Mouse (Mus musculus) kidney, embryonic 16.5 days (tissue): ENCODE results near the gene Foxa1. TPM values are rescaled to one million over a fixed set of nuclear protein-coding genes. Genes with fewer than 3 reads are reported as not detected.

Experiments used
- ATAC-seq: fragments of 200-750 bp; cut with Nextera tagmentation; 2 replicates; pipeline ENCODE4 v1.8.0; 2017; ENCODE audit warnings: moderate TSS enrichment; ENCODE audit not compliant: low FRiP score, low TSS enrichment
- H3K27ac ChIP-seq: fragments of 300-500 bp; sonication (generic); 2 replicates; pipeline ENCODE4 v1.5.1; 2014; ENCODE audit warnings: low read length
- H3K27me3 ChIP-seq: fragments of 300-500 bp; sonication (generic); 2 replicates; pipeline ENCODE4 v1.6.1; 2014; ENCODE audit warnings: low read length, control low read depth, mixed read lengths; ENCODE audit not compliant: insufficient read depth
- H3K36me3 ChIP-seq: fragments of 300-500 bp; sonication (generic); 2 replicates; pipeline ENCODE4 v1.6.1; 2014; ENCODE audit warnings: low read length, control low read depth, mixed read lengths; ENCODE audit not compliant: insufficient read depth
- H3K4me1 ChIP-seq: fragments of 300-500 bp; sonication (generic); 2 replicates; pipeline ENCODE4 v1.6.1; 2014; ENCODE audit warnings: low read length, control low read depth, mixed read lengths; ENCODE audit not compliant: insufficient read depth
- H3K4me2 ChIP-seq: fragments of 300-500 bp; sonication (generic); replicated peaks from 2 replicates; pipeline ENCODE4 v1.6.1; 2014; ENCODE audit warnings: low read depth, low read length
- H3K4me3 ChIP-seq: fragments of 300-500 bp; sonication (generic); 2 replicates; pipeline ENCODE4 v1.5.1; 2014; ENCODE audit warnings: mild to moderate bottlenecking, low read length
- H3K9ac ChIP-seq: fragments of 300-500 bp; sonication (generic); replicated peaks from 2 replicates; pipeline ENCODE4 v1.6.1; 2014; ENCODE audit warnings: low read length
- H3K9me3 ChIP-seq: fragments of 300-500 bp; sonication (generic); 2 replicates; pipeline ENCODE4 v1.6.1; 2016; ENCODE audit warnings: low read length, control low read depth
- WGBS: fragments of 180-500 bp; shearing (Covaris S2); extraction: QIAGEN DNeasy Blood & Tissue Kit; methylation state at CpG from one replicate; pipeline ENCODE4 v1.1.7; 2014; 5-methylcytosine and 5-hydroxymethylcytosine counted together
- polyA plus RNA-seq: library from polyadenylated mRNA; unstranded; fragments of >200 nt; fragmentation: Nextera tagmentation; extraction: Ambion mirVana; gene quantifications from 2 replicates; pipeline ENCODE4 v1.2.1, GENCODE M21; 2015

Foxa1 gene
- polyA plus RNA-seq, 1 experiment from 2014 or later: 1.2 TPM

DNA sequence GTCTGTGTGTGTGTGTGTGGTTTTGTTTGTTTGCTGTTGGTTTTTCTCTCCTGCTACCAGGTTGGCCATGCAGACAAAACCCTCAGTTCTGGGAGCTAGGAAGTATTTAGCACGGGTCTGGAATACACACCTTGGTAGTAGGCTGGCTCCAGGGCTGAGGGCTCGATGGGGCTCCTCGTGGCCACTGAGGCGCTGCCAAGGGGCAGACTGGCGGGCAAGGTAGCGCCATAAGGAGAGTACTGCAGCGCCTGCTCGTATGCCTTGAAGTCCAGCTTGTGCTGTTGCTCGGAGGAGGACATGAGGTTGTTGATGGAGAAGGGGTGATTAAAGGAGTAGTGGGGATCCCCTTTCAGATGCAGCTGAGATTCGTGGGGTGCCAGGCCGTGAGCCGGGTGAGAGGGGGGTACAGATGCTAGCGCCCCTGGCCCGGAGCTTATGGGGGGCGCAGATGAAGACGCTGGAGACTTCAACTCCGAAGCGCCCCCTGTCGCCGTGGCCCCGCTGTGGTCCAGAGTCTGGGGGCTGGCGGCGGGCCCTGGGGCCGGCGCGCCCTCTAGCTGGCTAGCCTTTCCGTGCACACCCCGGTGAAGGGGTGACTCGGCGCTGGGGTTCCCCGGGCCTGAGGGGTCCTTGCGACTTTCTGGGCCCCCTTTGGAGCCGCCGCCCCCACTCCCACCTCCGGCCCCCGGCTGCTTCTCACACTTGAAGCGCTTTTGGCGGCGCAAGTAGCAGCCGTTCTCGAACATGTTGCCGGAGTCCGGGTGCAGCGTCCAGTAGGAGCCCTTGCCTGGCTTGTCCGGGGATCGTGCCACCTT lies 4.6 kb downstream of the Foxa1 start:
- Histone ChIP-seq H3K4me2 (peak overlapping the region; percentile 29; the same call in 1 of the 2 replicates), H3K9ac (no peak overlapping the region), H3K36me3 (no peaks in the 10 kb centered on the region), H3K4me1 (peaks cover 38% of the 10 kb centered on the region), H3K9me3 (no peaks in the 10 kb centered on the region), H3K27ac (no peak overlapping the region), H3K27me3 (peaks cover 81% of the 10 kb centered on the region), H3K4me3 (peak overlapping the region; percentile 24)
- ATAC-seq: no peak
- 2% methylated on average over 43 of the region's 46 CpGs for WGBS

DNA sequence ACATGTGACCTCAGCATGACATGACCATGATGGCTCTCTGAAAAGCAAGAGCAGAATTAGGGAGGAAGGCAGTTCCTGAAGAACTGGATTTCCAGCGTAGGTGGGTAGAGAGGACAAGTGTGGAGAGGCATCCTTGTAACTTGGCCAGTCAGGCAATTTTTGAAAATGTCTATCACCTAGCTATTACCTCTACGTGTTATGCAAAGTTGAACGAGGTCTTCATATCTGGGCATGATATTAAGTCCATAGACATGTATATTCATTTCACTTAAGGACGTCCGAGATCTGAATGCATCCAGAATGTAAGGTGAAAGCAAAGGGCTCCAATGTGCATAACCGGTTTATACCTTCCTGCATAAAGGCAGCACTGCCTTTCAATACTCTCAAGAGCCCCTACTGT lies 5.6 kb downstream of the Foxa1 start:
- no peak overlapping the region for H3K4me2 ChIP-seq
- no peak overlapping the region for H3K27ac ChIP-seq
- H3K9ac ChIP-seq: no peak overlapping the region
- H3K36me3 ChIP-seq: no peaks in the 10 kb centered on the region
- H3K9me3 ChIP-seq: no peaks in the 10 kb centered on the region
- WGBS: 10% methylated on average over 6 of the region's 6 CpGs
- no peak for ATAC-seq
- peaks cover 31% of the 10 kb centered on the region for H3K4me1 ChIP-seq
- H3K4me3 ChIP-seq: no peak overlapping the region
- H3K27me3 ChIP-seq: peaks cover 81% of the 10 kb centered on the region

DNA sequence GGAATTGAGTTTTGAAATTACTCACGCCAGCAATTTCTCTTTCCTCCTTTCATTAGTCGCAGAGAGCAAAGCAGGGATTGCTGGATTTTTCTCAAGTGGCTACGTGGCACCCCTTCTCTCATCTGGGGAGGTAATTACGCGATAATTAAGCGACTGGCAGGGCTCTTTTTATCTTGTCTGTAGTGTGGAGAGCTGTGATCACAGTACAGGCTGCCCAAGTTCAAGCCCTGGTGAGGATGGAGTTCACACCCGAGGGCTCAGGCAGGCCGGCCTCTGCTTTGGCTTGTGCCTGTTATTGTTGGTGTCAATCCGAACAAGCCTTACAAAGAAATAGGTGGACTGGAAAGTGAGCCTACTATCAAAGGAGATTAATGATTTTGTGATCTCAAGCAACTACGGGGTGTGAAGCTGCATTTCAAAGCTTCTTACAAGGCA lies 7.1 kb downstream of the Foxa1 start:
- Histone ChIP-seq H3K9me3 (no peaks in the 10 kb centered on the region), H3K4me1 (peaks cover 21% of the 10 kb centered on the region), H3K4me3 (peak overlapping the region; percentile 38; the same call in 1 of the 2 replicates), H3K9ac (no peak overlapping the region), H3K27me3 (peaks cover 83% of the 10 kb centered on the region), H3K4me2 (no peak overlapping the region), H3K27ac (no peak overlapping the region), H3K36me3 (no peaks in the 10 kb centered on the region)
- ATAC-seq: no peak
- WGBS: under 1% methylated on average over 10 of the region's 10 CpGs

DNA sequence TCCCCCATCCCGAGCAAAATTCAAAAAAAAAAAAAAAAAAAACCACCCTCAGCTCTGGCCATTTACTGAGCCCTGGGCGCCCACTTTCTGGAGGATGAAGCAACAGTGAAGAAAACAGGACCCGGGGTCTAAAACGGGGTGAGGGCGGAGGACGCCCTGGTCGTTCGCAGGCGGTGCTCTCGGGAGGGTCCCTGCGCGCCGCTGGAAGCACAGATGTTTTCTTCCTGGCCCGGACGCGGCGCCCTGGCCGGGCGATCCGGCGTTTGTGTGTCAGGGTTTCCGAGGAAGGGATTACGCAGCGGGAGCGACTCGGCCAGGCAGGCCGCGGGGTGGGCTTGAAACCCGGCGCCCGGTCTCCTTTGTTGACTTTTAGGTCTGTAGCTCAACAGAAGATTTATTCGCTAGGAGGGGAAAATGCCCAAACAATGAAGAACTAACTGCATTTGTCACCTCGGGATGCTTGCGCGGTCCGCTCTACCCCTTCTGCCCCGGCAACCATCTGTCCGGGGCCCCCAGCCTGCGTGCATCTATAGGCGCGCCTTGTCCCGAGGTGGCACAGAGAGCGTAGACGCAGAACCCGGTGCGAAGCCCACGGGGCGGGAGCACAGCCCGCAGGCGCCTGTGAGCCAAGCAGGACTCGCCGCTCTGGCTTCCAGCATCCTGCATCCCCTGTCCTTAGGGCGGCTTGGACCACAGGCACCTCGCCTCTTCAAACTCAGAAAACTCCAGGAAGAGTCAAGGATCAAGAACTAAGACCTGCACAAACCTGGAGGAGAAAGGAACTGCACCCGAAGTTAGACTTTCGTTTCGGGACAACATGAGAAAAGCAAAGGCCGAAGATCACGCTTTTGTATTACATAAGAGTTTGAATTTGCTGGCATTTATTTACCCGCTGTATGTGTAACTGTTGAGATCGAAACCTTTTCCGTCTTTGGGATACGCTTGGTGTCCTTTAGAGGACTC lies 7.8 kb downstream of the Foxa1 start:
- peak; percentile 24; the same call in 1 of the 2 replicates for ATAC-seq
- peak overlapping the region; percentile 38 for H3K4me3 ChIP-seq
- no peak overlapping the region for H3K9ac ChIP-seq
- H3K9me3 ChIP-seq: no peaks in the 10 kb centered on the region
- under 1% methylated on average over 63 of the region's 63 CpGs for WGBS
- peaks cover 84% of the 10 kb centered on the region for H3K27me3 ChIP-seq
- H3K27ac ChIP-seq: no peak overlapping the region
- H3K4me1 ChIP-seq: peaks cover 21% of the 10 kb centered on the region
- peak overlapping the region; percentile 47 for H3K4me2 ChIP-seq
- no peaks in the 10 kb centered on the region for H3K36me3 ChIP-seq

DNA sequence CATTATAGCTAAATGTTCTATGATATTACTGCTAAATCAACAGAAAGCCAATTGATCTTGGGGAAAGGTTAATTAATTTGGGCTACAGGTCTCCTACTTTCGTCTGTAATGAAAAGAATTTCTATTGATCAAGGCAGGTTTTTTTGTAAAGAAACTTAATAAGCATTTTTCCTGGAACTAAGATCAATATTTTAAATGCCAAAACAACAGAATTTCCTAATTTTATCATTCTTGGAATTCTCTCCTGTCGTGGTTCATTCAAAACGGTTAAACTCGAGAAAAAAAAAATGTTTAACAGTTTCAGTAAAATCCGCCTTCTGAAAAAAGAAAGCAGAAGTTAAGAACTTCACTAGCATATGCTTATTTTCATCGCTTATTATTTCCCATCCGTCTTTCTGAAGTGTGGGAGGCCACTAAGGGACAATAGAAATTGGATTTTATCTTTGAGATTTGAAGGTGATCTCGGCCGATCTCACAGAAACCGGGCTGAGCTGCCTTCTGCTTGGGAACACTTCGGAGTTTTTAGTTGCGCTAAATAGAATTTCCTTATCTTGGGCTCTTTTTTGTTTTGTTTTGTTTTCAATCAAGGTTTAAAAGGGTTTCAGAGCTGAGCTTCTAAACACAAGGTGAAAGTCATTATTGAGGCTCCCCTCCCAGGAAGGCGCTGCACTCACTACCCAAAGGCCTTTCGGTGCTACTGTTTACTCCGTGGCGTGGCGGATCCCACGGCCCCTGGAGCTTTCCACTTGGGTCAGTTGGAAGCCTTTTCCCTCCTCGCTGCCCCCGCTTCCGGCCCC lies 8.7 kb downstream of the Foxa1 start:
- 2% methylated on average over 21 of the region's 21 CpGs for WGBS
- peaks cover 84% of the 10 kb centered on the region for H3K27me3 ChIP-seq
- H3K9me3 ChIP-seq: no peaks in the 10 kb centered on the region
- H3K4me1 ChIP-seq: peaks cover 17% of the 10 kb centered on the region
- peak overlapping the region; percentile 38 for H3K4me3 ChIP-seq
- no peaks in the 10 kb centered on the region for H3K36me3 ChIP-seq
- no peak overlapping the region for H3K27ac ChIP-seq
- H3K4me2 ChIP-seq: peak overlapping the region; percentile 47
- no peak for ATAC-seq
- no peak overlapping the region for H3K9ac ChIP-seq

DNA sequence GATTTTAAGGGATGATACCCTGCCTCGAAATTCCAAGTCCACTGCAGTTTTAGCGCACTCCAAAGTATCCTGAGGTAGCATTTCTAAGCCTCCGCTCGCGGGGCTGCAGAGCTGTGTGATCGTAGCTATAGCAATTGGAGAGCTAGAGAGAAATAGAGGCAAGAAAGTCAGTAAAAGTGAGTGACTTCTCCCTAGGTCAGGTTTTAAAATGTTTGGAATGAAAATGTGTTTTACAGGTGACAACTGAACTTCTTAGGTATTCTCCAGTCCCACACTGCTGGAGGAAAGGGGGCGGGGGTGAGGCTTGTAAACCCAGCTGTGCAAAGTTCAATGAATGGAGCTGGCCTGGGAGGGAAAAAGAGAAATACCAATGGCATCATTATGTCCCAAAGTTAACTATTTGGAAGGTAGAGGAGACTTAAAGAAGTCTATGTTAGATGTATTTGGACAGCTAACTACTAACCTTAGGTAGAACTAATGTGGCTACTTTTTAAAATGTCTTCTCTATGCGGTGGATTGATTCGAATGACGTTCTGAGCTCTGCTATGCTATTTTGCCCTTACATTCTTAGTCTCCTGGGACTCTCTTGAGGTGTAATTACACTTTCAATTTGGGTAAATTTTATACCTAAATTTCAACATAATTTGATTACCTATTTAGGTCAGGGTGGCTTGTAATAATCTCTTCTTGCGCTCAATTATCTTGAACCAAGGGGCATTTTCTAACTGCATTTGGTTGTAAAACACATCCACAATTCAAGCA lies 9.6 kb downstream of the Foxa1 start:
- no peak for ATAC-seq
- WGBS: 4% methylated on average over 11 of the region's 11 CpGs
- Histone ChIP-seq H3K4me2 (no peak overlapping the region), H3K4me1 (peaks cover 10% of the 10 kb centered on the region), H3K36me3 (no peaks in the 10 kb centered on the region), H3K4me3 (no peak overlapping the region), H3K9ac (no peak overlapping the region), H3K27me3 (peaks cover 84% of the 10 kb centered on the region), H3K9me3 (no peaks in the 10 kb centered on the region), H3K27ac (no peak overlapping the region)

DNA sequence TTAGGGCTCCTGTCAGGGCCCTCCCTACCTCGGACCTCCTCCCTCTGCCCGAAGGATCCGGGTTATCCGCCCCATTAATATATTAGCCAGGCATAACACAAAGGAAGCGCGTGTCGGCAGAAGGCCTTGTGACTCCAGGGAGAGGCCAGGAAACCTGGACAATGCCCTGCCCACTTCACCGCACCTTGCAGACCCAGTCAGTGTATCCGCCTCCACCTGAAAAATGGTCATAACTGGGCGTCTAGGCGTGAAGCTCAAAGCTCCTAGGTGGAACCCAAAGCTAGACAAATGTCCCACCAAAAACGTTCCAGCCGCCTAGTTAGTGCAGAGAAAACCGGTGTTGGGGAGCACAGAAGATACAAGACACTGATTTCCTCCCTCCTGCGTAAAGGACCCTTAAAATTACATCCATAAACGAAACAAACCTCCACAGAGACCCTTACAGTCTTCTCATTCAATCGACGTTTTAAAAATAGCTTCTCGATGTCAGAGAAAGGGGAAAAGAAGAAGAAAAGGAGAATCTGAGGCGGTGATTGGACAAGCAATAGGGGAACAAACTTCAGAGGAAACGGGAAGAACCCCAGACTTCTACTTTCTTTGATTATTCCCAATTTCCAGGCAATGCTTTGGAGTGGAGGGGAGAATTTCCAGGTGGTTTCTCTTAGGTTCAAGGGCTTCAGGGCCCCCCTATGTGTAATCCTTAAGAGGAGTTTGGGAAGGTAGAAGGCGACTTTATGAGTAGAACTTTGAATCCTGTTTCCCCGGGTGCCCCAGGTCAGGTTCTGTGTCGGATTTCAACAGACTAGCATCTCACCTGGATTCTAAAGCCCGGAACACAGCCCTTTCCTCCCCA lies 10.4 kb downstream of the Foxa1 start:
- no peak overlapping the region for H3K4me3 ChIP-seq
- ATAC-seq: peak; percentile 47; the same call in 1 of the 2 replicates

DNA sequence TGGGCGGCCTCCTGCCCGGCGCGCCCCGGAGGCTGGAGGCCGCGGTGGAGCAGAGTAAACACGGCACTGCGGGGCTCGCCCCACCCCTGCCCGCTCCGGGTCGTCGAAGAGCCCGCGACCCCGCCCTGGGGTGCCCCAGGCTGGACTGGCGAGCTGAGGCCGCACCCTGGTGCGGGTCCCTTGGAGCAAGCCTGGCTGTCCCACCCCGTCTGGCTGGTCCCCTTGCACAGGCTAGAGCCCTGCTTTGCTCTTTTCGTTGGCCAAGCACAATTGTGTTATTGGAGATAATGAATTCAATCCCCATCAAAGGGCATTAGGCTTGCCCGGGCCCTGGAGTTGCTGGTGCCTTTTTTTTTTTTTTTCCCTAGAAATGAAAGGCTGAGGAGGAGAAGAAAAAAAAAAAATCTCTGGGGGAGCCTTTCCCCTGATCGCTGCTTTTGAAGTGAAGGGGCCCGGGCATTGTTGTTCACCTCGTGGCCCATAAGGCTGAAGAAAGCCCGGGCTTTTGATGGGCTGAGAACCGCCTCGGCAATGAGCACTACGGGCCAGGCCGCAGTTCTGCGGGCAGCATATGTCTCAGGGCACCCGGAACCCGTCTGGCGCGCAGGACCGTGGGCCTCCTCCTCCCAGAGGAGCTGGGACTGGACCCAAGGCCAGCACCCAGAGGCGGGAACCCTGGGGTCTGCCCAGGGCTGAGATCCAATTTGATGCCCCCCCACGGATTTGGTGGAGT lies 11.7 kb downstream of the Foxa1 start:
- Histone ChIP-seq H3K27me3 (peaks cover 88% of the 10 kb centered on the region), H3K4me1 (peaks cover 10% of the 10 kb centered on the region; the same call in 1 of the 2 replicates), H3K9ac (no peak overlapping the region), H3K36me3 (no peaks in the 10 kb centered on the region), H3K27ac (no peak overlapping the region), H3K9me3 (no peaks in the 10 kb centered on the region), H3K4me2 (peak overlapping the region; percentile 7; the same call in 1 of the 2 replicates), H3K4me3 (peak overlapping the region; percentile 11; the same call in 1 of the 2 replicates)
- WGBS: under 1% methylated on average over 36 of the region's 39 CpGs
- peak; percentile 52 for ATAC-seq

More for the DNA sequence above, 10.4 kb downstream of the Foxa1 start:
- no peak overlapping the region for H3K9ac ChIP-seq
- H3K9me3 ChIP-seq: no peaks in the 10 kb centered on the region
- H3K4me2 ChIP-seq: no peak overlapping the region
- whole genome bisulfite sequencing: 1% methylated on average over 25 of the region's 25 CpGs
- peaks cover 85% of the 10 kb centered on the region for H3K27me3 ChIP-seq
- H3K27ac ChIP-seq: no peak overlapping the region
- peaks cover 10% of the 10 kb centered on the region; the same call in 1 of the 2 replicates for H3K4me1 ChIP-seq
- H3K36me3 ChIP-seq: no peaks in the 10 kb centered on the region
